Mouse (Mus musculus): ENCODE measurements around the gene Iqcf1.

Iqcf1 gene

DNA sequence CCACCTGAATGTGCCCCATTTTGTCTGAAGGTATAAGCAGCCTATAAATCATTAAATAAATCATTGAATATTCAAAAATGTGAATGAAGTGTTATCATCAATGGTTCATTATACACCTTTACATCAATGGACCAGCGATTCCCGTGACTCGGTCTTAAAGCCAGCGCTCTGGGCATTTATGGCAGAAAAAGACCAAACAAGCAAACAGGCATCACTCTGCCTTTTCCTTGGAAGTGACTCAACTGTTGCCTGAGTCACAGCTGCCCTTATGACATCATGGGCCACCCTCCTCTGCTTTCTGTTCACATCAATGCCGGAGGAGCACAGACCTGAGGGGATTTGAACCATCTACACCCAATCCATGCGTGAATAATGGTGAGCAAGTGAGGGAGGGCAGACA lies at the start of gene Iqcf1:
Gene Iqcf1 (plus strand): TSS at position 301 of the 400 bp plus-strand sequence.
- DNase-seq = no peak

DNA sequence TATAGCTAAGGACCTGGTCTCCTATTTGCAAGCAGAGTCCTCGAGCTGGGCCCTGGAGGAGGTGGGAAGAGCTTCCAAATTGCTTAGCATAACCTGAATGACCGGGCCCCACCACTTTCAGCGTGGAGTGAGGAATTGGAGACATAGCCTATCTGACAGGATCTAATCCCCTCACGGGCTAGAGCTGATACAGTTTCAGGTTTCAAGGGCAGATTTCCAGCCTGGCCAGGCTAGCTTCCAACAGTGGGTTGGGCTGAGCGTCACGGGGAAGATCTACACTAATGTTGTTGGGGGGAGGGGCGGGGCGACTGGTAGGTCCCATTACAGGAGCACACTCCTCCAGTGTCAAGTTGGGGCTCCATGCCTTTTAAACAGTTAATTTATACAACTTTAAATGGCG lies 49.1 kb upstream of the Iqcf1 start:
- DNase-seq = peak; percentile 90

DNA sequence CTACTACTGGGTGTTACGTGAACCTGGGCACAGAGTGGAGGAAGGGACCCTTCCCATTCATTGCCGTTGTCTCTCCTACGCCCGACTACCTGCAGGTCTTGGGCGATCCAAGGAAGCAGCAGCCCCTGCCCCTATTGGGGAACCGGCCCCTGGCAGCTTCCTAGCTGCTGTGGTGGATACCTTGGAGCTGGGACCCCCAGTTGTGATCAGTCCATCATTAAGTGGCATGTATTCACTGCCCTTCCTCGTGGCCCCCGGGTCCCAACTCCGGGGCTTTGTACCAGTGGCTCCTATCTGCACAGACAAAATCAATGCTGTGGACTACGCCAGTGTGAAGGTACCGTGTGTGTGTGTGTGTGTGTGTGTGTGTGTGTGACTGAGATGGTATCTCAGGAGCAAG lies 48.5 kb upstream of the Iqcf1 start:
- no peak for DNase-seq

DNA sequence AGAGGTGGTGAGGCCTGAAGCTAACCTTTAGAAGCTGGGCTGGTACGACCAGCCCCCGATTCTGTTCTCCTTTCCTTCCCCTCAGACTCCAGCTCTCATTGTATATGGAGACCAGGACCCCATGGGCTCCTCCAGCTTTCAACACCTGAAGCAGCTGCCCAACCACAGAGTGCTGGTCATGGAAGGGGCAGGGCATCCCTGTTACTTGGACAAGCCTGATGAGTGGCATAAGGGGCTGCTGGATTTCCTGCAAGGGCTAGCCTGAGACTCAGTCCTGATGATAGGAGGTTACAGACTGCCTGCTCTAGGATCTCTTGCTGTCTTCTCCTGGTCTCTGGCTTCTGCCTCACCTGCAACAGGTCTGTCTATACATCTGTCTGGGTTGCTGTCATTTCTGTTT lies 47.9 kb upstream of the Iqcf1 start:
- no peak for DNase-seq

DNA sequence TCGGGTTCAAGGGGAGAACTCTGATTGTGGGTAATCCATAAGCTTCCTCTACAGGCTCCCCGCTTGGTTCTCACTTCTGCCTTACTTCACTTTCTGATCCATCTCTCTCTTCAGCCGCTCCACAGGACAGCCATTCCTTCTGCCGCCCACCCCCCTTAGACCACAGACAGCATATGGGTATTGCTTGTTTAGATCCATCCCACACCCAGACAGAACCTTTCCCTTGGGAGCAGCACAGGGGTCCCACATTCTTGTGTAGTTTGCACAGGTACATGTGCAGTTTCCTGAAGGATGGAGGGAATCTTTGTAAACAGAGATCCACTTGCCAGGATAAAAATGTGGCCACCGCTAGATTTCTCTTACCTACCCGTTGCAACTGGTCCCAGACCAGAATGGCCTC lies 47.4 kb upstream of the Iqcf1 start:
- DNase-seq = peak; percentile 24

DNA sequence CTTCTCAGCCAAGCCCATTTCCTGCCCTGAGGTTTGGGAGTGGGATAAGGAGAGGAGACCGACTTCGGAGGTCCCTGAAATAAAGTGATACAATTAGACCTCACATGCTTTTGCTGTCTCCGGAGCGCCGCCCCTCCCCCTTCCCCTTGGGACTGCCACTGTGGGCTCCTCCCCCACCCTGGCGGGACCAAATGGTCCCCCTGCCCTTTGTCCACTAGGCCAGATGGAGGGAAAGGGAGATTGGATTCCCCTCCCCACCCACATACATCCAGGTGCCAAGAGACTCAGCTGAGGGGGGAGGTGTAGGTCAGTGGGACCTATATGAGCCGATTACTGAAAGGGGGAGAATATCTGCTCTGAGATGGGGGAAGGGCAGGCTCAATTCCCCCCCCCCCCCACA lies 46.9 kb upstream of the Iqcf1 start:
- peak; percentile 84 for DNase-seq

DNA sequence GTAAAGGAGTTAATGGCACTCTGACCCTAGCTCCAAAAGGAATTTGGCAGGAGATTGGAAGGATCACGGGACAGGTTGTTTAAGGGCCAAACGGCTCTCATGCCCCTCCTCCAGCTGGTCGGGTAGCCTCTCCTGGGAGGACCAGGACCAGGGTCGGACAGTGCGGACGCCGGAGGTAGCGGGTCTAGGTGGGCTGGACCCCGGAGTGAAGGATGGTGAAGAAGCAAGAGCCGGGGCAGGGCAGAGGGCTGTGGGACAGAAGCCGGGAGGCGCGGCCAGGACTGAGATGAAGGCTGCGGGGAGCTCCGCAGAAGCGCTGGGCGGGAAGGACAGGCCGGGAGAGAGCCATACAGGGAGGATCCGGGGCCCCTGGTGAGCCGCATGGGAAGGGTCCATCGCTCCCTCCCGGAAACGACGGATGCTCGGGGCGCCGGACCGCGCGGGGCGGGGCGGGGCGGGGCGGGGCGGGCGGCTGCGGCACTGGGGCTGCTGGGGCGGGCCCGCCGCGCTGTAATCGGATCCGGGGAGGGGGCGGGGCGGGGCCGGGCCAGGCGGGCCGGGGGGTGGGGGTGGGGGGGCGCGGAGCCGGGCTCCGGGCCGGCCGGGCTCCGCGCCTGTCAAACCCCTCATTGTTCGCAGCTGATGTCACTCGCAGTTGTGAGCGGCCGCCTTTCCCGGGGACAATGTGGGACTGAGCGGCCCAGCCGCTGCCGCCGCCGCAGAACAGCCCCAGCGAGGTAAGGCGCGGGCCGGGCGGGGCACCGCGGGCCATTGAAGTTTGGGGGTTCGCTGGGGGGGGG lies 46.3 kb upstream of the Iqcf1 start, which contains the start of gene Pcbp4:
Gene Pcbp4 (plus strand): TSS at position 21 of the 800 bp plus-strand sequence.
- DNase-seq = peak; percentile 95

DNA sequence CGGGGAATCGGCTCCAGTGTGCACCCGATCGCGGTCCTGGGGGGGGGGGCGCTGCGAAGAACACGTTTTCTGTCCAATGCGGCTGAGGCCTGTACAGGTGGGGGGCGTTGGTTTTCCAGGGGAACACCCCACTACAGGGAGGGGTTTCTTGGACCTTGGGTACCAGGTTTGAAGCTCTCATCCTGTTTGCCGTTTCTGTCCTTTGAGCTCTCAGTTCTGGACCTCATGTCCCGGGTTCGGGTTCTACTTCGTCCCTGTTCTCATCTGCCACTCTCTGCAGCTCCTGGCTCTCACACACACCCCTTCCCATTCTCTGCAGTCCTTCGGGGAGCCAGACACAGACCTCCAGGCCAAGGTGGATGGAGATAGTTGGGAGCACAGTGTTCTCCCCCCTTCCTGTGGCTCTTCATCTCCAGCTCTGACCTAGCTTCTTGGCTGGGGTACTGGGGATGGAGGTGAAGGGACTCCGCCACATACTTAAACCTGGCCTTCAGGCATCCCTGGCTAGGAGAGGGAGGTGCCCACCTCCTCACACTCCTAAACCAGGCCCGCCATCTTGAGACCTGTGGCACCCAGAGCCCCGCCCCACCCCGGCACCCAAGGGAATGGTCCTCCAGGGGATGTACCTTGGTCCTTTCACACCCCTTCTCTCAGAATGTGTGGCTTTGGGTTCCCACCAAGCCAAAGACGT lies 45.6 kb upstream of the Iqcf1 start:
- peak; percentile 32 for DNase-seq

DNA sequence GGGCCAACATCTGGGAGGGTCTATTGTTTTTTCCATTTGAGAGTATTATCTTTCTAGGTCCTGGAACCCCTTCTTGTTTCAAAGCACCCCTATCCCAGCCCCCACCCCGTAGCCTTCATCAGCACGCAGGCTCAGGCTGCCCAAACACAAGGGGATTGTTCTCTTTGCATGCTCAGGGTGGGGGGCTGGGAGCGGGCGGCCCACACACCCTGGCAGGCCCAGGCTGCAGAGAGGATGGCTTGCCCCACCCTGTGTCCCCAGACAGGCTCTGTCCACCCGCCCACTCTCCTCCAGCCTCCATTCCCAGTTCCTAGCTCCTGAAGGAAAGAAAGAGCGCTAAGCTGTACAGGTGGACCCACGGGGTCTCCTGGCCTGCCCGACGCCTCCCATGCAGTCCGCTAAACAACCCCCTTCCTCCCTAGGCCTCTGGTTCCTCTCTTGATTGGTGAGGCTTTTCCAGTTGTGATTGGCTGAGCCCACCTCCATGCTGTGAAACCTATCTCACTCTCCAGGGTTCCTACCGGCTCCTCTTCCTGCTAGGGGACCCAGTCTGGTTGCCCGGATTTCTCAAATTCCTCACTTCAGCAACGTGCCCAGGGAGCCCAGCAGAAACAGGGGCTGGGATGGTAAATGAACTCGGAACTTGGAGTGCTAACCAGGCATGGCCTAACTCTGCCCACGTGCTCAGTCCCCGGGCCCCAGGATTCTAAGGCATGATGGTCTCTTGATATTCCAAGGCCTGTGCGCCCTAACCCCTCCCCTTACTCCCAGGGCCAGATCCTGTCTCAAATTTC lies 44.7 kb upstream of the Iqcf1 start:
- no peak for DNase-seq

DNA sequence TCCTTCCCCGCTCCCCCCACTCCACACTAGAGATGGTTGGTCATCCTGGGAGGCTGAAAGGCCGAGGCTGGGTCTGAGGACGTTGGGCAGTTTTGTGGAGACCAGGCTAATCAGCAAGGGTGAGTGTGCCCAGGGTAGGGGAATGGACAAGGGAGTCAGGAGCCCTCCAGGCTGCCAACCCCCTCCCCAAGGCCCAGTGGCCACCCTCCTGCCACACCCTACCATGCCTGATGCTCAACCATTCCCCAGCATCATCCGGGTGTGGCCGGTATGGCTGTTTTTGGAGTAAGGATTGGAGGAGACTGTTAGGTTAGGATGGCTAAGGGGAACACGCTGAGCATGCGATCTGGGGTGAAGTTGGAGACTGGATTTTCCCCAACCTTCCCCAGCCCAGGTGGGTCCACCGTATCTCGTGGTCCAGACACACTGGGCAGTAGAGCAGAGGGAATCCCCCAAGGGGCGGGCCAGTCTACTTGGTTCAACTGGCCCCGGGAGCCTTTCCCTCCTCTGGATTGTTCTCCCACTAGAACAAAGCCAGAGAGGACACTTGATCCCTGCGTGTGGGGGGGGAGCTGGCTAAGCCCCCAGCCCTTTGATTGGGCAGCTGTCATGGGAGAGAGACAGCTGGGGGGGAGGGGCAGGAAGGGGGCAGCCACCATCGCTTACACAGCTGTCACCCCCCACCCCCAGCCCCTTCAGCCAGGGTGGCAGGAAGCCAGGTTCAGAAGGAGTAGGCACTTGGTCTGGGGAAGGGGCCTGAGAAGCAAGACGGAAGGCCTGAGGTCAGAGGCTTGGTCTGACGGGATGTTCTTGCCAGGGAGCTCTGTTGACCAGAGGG lies 43.2 kb upstream of the Iqcf1 start:
- DNase-seq = no peak

DNA sequence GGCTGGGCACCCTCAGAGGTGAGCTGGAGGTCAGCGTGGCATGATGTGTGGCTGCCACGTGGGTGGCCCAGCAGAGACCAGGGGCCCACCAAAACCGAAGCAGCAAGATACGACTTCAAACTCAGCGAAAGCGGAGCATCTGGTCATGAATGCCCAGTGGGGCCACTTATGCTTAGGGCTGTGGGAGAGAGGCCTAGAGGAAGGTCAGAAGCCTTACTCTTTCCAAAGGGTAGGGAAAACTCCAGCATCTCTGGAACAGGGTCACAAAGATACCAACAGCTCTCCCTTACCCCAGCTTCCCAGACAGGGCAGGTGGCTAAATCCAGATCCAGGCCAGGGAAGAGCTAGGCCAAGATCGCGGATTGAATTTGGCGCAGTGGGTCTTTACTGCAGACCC lies 42.6 kb upstream of the Iqcf1 start:
- DNase-seq = no peak

DNA sequence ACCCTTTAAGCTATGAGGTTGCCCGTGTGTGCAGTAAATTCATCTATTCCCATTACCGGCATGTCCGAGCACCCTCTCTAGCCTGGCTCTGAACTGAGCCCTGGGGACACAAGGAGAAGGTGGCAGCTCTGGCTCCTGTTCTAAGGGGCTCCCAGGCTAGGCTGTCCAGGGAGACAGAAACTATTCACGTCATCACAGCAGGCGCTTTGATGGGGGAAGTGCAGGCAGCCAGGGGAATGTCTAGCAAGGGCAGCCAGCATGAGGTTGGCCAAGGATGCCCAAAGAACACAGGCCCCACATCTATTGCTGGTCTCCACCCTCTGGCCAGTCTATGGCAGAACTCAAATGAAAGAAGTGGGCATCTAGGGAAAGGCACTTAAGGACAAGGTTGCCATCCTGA lies 41.8 kb upstream of the Iqcf1 start:
- no peak for DNase-seq

DNA sequence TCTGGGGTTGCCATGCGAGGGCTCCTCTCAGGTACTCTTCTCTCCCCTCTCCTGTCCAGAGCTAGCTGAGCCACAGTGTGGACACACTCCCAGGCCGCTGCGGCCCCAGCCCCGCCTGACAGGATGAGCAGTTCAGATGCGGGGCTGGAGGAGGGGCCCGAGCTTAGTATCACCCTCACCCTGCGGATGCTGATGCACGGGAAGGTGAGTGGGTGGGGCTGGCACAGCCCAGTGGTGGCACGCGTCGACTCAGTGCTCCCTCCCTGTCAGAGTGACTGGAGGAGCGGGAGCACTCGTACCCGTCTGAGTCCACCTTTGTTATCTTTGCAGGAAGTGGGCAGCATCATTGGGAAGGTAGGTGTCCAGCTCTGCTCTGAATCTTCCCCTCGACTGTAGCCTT lies 39.8 kb upstream of the Iqcf1 start:
- DNase-seq = no peak

DNA sequence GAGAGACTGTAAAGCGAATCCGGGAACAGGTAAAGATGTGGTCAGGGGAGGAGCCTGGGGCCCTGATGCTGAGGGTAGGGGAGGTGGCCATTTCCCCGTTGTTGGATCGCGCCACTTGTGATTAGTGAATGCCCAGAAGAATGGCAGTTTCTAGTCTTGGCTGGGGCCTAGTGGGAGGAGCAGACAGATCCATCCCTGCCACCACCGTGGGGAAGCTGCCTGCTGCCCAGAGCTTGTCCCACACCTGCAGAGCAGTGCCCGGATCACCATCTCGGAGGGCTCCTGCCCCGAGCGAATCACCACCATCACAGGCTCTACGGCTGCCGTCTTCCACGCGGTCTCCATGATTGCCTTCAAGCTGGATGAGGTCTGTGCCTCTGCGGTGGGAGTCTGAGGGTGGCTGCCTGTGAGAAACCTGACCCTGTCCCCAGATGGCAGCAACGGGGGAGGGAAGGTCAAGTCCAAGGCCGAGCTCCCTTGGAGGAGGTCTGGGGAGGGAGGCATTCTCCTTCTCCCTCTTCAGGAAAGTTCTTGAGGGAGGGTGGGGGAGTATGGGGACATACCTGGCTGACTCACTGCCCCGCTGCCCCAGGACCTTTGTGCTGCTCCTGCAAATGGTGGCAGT lies 39.3 kb upstream of the Iqcf1 start:
- DNase-seq = no peak

DNA sequence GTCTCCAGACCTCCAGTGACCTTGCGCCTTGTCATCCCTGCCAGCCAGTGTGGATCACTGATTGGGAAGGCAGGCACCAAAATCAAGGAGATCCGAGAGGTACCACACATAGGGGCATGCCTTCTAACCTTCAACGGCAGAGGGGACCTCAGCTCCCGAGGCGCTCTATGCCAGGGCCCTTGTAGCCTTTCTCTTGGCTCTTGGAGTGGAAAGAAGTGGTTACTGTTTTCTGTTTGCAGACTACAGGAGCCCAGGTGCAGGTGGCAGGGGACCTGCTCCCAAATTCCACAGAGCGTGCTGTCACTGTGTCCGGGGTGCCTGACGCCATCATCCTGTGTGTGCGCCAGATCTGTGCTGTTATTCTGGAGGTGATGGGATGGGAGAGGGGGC lies 38.7 kb upstream of the Iqcf1 start:
- DNase-seq = no peak

DNA sequence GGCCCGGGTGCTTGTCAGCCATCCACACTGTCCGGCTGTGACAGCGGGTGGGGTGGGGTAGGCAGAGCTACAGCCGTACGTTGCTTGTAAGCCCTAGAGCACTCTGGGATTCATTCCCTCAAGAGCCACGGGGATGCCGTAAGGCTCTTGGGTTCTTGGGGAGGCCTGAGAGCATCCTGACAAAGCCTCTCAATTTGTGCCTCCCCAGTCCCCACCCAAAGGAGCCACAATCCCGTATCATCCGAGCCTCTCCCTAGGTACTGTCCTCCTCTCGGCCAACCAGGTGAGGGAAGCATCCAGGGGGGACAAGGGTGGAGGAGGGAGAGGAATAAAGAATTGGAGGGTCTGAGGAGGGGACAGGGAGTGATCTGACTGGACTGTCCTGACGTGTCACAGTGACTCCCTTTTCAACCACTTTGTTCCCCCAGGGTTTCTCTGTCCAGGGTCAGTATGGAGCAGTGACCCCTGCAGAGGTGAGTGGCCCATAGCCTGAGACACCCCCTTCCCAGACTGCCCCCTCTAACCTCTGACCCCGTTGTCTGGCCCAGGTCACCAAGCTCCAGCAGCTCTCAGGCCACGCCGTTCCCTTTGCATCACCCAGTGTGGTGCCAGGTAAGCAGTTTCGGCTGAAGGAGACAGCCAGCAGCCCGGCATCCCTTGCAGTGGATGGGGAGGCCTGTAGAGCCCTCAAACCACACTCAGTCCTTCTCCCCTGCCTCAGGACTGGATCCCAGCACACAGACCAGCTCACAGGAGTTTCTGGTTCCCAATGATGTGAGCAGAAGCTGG lies 37.9 kb upstream of the Iqcf1 start:
- DNase-seq = no peak

DNA sequence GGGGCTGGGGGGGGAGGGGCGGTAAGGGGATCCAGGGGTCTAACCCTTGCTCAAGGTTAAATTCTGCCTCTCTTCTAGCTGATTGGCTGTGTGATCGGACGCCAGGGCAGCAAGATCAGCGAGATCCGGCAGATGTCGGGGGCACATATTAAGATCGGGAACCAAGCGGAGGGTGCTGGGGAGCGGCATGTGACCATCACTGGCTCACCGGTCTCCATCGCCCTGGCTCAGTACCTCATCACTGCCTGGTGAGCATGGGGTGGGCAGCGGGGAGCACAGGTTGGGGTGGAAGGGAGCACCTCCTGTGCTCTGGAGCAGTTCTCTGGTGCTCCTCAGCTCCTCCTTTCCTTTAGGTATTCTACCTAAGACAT lies 37.4 kb upstream of the Iqcf1 start:
- no peak for DNase-seq

DNA sequence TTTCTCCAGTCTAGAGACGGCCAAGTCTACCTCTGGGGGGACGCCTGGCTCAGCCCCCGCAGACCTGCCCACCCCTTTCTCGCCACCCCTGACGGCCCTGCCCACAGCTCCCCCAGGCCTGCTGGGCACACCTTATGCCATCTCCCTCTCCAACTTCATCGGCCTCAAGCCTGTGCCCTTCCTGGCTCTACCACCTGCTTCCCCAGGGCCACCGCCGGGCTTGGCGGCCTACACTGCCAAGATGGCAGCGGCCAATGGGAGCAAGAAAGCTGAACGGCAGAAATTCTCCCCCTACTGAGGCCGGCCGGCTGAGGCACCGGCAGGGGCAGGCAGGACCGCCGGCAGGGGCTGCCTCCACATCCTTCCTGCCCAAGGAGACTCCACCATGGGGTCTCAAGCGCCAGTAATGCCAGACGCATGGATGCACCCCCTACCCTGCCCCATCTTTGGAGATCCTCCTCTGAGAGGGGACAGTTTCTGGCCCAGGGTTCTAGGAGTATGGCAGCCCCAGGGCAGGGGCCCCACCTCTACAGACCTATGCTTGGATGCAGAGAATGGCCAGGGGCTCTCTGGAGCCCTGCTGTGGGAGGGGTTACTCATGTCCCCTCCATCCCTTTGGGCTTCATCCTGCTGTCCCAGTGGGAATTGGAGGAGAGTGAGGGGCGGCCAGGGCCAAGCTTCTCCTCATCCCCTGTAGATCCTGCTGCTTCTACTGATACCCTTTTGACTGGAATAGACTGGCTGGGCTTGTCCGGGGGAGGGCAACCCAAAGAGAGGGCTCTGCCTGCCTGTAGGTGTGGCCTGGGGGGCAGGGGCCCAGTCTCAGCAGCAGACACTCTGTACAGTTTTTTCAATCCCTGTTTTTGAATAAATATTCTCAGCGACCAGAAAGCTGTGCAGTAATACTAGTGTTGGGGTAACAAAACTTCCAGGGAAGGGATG lies 36.4 kb upstream of the Iqcf1 start:
- DNase-seq = peak; percentile 3

DNA sequence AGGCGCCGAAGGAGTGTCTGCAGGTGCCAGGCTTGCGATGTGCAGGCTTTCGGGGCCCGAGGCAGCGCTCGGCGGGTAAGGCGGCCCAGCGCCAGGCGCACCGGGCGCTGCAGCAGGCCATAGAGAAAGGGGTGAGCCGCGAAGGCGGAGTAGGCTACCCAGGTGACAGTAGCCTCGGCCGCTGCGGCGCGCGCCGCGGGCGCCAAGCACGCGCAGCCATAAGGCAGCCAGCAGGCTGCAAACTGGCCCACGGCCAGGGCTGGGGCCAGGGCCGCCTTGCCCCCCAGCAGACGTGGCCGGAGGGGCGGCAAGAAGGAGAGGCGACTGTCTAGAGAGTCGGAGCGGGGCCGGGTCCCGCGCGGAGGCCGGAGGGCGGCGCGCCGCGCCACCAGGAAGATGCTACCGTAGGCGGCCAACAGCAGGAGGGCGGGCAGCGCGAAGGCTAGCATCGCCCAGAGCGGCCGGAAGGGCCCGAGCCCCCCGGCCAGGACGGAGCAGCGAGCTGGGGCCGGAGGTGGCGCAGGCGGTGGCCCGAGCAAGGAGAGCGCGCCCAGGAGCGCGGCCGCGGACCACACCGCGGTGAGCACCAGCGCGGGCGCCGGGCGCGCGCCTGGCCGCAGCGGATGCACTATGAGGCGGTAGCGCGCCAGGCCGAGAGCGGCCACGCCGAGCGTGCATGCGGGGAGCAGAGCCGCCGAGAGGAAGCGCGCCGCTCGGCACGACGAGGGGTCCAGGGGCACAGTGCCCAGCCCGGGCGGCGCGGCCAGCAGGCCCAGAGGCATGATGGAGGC lies 34.8 kb upstream of the Iqcf1 start:
- DNase-seq = peak; percentile 45
